Mouse (Mus musculus): ENCODE results near the gene Upb1.

GRCm38 (mm10) chr10:75457852-75458251 is 56.9 kb downstream of the Upb1 start:
- no peak for TF ChIP-seq CTCF (IDR thresholded peaks at IDR 0.05; ENCODE audit: insufficient read depth, low read depth, low read length)
- TF ChIP-seq POLR2A (IDR thresholded peaks at IDR 0.05; ENCODE audit: insufficient read depth, low read depth, low read length), result no peak
